Mouse (Mus musculus) left cerebral cortex, postnatal 25 days (tissue): ENCODE data around the gene Ubxn11. TPM values are rescaled to one million over a fixed set of nuclear protein-coding genes. Genes with fewer than 3 reads are reported as not detected.

Source experiments
- total RNA-seq, 2 experiments: library from RNA; stranded (reverse); gene quantifications; 2 replicates each; pipeline ENCODE4 v1.2.3; 2021

The Ubxn11 gene
- total RNA-seq, 2 experiments from 2014 or later = 29.5 to 34.7 TPM

Other genes starting within 250 kb of the Ubxn11 start
- 10 to 100 TPM; 13.1 to 14.1 TPM for gene Rps6ka1, start 214.8 kb upstream of the Ubxn11 start, total RNA-seq
- 100 to 1,000 TPM in 1 of 2 experiments, 10 to 100 TPM in 1; 95.1 to 113 TPM for gene Hmgn2, start 133.9 kb upstream of the Ubxn11 start, total RNA-seq
- gene Dhdds, start 101.7 kb upstream of the Ubxn11 start, total RNA-seq = 10 to 100 TPM; 60.5 to 66.1 TPM
- gene Lin28a, start 83.7 kb upstream of the Ubxn11 start, total RNA-seq = not detected
- not detected for gene Zfp683, start 48.7 kb upstream of the Ubxn11 start, total RNA-seq
- 1 to 10 TPM; 1.8 to 2.7 TPM for gene Crybg2, start 41.8 kb upstream of the Ubxn11 start, total RNA-seq
- gene Cd52, start 7.5 kb upstream of the Ubxn11 start, total RNA-seq = 1 to 10 TPM; 1.6 to 3.4 TPM
- gene Sh3bgrl3, start 26.2 kb downstream of the Ubxn11 start, total RNA-seq = 100 to 1,000 TPM; 212 to 218 TPM
- gene Cep85, start 84.5 kb downstream of the Ubxn11 start, total RNA-seq = 10 to 100 TPM; 12.2 to 13.6 TPM
- not detected for gene Gm7534, start 100.4 kb downstream of the Ubxn11 start, total RNA-seq
- gene Catsper4, start 124.8 kb downstream of the Ubxn11 start, total RNA-seq = not detected
- gene Cnksr1, start 135.8 kb downstream of the Ubxn11 start, total RNA-seq = under 1 TPM; 0.23 to 0.46 TPM
- not detected for gene E130218I03Rik, start 141.1 kb downstream of the Ubxn11 start, total RNA-seq
- gene Zfp593, start 143.0 kb downstream of the Ubxn11 start, total RNA-seq = 10 to 100 TPM; 10.3 to 10.5 TPM
- not detected for gene Gm30191, start 144.4 kb downstream of the Ubxn11 start, total RNA-seq
- 1 to 10 TPM; 4.0 TPM for gene Grrp1, start 151.5 kb downstream of the Ubxn11 start, total RNA-seq
- 10 to 100 TPM; 18.6 to 19.8 TPM for gene Pdik1l, start 185.3 kb downstream of the Ubxn11 start, total RNA-seq
- gene Trim63, start 212.6 kb downstream of the Ubxn11 start, total RNA-seq = under 1 TPM; 0.32 to 0.39 TPM
- not detected for gene Slc30a2, start 240.6 kb downstream of the Ubxn11 start, total RNA-seq